Mouse (Mus musculus): ENCODE measurements around the gene Zfp275. TPM values are rescaled to one million over a fixed set of nuclear protein-coding genes. Genes with fewer than 3 reads are reported as not detected.

Zfp275 gene
- polyA plus RNA-seq, 2 experiments from 2014 or later: 11.0 to 11.6 TPM

Other genes with a start within 250 kb of the Zfp275 start
- under 1 TPM in 1 of 2 experiments, not detected in 1; 0.97 TPM for gene Xlr3a, start 245.5 kb upstream of the Zfp275 start, polyA plus RNA-seq (2017; shearing (Covaris generic))
- gene Gm14685, start 225.6 kb upstream of the Zfp275 start, polyA plus RNA-seq (2017; shearing (Covaris generic)): not detected
- not detected for gene Xlr5b, start 193.8 kb upstream of the Zfp275 start, polyA plus RNA-seq (2017; shearing (Covaris generic))
- gene DXBay18, start 193.2 kb upstream of the Zfp275 start, polyA plus RNA-seq (2017; shearing (Covaris generic)): not detected
- gene Spin2d, start 165.6 kb upstream of the Zfp275 start, polyA plus RNA-seq (2017; shearing (Covaris generic)): not detected
- 10 to 100 TPM; 12.7 to 30.6 TPM for gene Xlr3b, start 150.4 kb upstream of the Zfp275 start, polyA plus RNA-seq (2017; shearing (Covaris generic))
- gene Xlr4b, start 128.3 kb upstream of the Zfp275 start, polyA plus RNA-seq (2017; shearing (Covaris generic)): 100 to 1,000 TPM; 144 to 160 TPM
- 1 to 10 TPM; 1.3 to 1.5 TPM for gene F8a, start 114.3 kb upstream of the Zfp275 start, polyA plus RNA-seq (2017; shearing (Covaris generic))
- gene Xlr4c, start 99.5 kb upstream of the Zfp275 start, polyA plus RNA-seq (2017; shearing (Covaris generic)): 10 to 100 TPM; 85.6 to 87.3 TPM
- not detected for gene Xlr3c, start 77.2 kb upstream of the Zfp275 start, polyA plus RNA-seq (2017; shearing (Covaris generic))
- gene Xlr5a, start 49.6 kb upstream of the Zfp275 start, polyA plus RNA-seq (2017; shearing (Covaris generic)): not detected
- gene Xlr5c, start 49.6 kb upstream of the Zfp275 start, polyA plus RNA-seq (2017; shearing (Covaris generic)): not detected
- not detected for gene Gm45015, start 5.8 kb upstream of the Zfp275 start, polyA plus RNA-seq (2017; shearing (Covaris generic))
- gene Gm18336, start 56.1 kb downstream of the Zfp275 start, polyA plus RNA-seq (2017; shearing (Covaris generic)): not detected
- under 1 TPM; 0.09 to 0.22 TPM for gene Zfp92, start 68.5 kb downstream of the Zfp275 start, polyA plus RNA-seq (2017; shearing (Covaris generic))
- not detected for gene Trex2, start 92.7 kb downstream of the Zfp275 start, polyA plus RNA-seq (2017; shearing (Covaris generic))
- 10 to 100 TPM; 33.0 to 34.5 TPM for gene Haus7, start 116.4 kb downstream of the Zfp275 start, polyA plus RNA-seq (2017; shearing (Covaris generic))
- gene Bgn, start 141.0 kb downstream of the Zfp275 start, polyA plus RNA-seq (2017; shearing (Covaris generic)): not detected
- gene Atp2b3, start 160.5 kb downstream of the Zfp275 start, polyA plus RNA-seq (2017; shearing (Covaris generic)): not detected

All from activated CD4-positive, CD25-positive, alpha-beta regulatory T cell, adult 4 months (primary cell).